Mouse (Mus musculus) common myeloid progenitor, adult 5-6 weeks (primary cell): Measurements from ENCODE around the gene Mark1. TPM values are rescaled to one million over a fixed set of nuclear protein-coding genes. Genes with fewer than 3 reads are reported as not detected.

Experiments used
- ATAC-seq: replicated peaks from 2 replicates; pipeline ENCODE4 v1.8.0; 2016; ENCODE audit warnings: low read depth, mild to moderate bottlenecking, moderate TSS enrichment, inconsistent platforms; ENCODE audit not compliant: poor library complexity, severe bottlenecking
- total RNA-seq: library from RNA; stranded (forward); fragments of 200-1000, 187-1606 nt; gene quantifications from 2 replicates; pipeline ENCODE4 v1.2.3, GENCODE M21; 2017

The Mark1 gene
- not detected in 2 replicates for total RNA-seq

GRCm38 (mm10) chr1:184999071-184999750, at the start of gene Mark1:
TSS of gene Mark1 (minus strand) at chr1:184999570.
- 0 out of 2 replicates have a peak, but pooled peaks have one; percentile 34 for ATAC-seq

- no peak for ATAC-seq
Measured at GRCm38 (mm10) chr1:185047516-185048247, 48.3 kb upstream of the Mark1 start.

DNA sequence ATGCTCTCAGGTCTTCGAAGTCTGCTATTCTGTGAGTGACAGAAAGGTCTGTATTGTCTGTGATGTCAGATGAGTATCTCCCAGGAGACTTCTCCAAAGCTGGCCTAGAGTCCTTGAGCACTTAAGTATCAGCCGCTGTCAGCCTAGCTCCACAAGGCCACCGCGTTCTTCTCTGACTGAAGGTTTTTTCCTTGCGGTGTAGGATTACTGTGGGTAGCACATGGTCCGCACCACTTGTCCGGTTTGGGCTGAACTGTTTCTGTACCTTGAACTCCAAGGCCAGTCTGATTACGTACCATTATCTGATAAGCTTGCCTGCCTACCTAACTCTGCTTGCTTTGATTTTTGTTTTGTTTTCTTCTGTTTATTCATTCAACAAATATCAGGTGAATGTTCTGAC, 47.1 kb upstream of the Mark1 start:
- no peak for ATAC-seq

GRCm38 (mm10) chr1:185038183-185038686, 38.9 kb upstream of the Mark1 start:
- ATAC-seq = no peak

DNA sequence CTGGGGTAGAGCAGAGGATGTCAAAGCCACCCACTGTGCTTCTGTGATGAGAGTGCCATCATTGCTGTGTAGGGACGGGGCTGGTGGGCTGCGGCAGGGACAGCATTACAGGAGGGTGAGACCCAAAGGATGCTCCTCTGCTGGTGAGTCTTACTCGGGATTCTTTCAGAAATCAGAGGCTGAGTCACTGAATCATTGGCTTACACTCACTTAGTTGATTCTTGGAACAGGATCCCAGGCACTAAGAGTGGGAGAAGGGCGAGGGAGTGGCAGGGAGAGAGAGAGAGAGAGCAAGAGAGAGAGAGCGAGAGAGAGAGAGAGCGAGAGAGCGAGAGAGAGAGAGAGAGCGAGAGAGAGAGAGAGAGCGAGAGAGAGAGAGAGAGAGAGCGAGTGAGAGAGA, 31.2 kb upstream of the Mark1 start:
- no peak for ATAC-seq

- no peak for ATAC-seq
Measured at GRCm38 (mm10) chr1:185020429-185021168, 21.2 kb upstream of the Mark1 start.

- no peak for ATAC-seq
Measured at GRCm38 (mm10) chr1:185012566-185012965, 13.2 kb upstream of the Mark1 start.

GRCm38 (mm10) chr1:185007066-185007465, 7.7 kb upstream of the Mark1 start:
- ATAC-seq = no peak

DNA sequence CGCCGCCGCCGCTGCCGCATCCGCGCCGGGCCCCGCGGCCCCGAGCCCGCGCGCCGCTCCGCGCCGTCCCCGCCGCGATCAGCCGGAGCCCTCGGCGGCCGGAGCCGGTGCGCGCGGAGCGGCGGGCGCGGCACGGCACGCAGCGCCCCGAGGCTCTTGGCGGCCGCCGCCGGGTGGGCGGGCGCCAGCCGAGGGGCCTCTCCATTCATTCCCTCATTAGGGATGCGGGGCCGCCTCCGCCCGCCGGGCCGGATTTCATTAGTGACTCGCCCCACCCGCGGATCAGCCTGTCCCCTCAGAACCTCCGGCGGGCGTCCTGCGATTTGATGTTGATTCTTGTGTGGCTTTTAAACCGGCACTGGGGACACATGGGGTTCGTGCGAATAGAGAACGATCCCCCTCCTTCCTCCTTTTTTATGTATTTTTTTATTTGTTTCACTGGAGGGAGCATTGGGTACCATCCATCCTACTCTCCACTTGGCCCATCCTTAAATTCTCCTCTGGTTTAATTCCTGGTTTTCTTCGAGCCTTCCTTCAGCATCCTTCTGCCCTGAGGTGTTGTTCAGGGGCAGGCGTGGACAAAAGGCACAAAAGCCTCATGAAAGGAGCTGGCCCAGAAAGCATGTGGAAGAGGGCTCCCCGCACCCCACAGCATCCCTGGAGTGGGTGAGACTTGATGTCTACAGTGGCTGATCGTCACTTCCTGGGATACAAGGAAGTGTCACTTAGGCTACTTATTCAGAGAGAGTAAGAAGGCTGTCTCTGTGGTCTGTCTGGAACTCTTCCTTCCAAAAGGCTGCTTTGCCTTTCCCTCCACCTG, 620 bp upstream of the Mark1 start:
- no peak for ATAC-seq

DNA sequence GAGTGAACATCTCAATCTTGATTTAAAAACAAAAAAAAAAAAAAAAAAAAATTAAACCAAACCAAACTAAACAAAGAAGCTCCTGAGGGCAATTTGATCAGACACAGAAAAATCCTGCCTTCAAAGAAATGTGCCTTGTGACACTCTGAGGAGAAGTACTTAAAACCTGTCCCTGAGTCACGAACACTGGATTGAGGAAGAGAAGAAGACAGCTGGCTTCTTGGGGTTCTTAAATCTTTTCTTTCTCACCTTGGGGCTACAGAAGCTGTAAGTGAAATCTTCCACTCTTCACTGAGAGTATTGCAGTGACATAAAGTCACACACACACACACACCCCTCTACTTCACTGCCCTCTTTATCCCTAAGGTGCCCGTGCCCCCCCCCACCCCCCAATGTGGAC, 739 bp downstream of the Mark1 start:
- no peak for ATAC-seq

- no peak for ATAC-seq
Measured at GRCm38 (mm10) chr1:184998161-184998560, 1.2 kb downstream of the Mark1 start.

DNA sequence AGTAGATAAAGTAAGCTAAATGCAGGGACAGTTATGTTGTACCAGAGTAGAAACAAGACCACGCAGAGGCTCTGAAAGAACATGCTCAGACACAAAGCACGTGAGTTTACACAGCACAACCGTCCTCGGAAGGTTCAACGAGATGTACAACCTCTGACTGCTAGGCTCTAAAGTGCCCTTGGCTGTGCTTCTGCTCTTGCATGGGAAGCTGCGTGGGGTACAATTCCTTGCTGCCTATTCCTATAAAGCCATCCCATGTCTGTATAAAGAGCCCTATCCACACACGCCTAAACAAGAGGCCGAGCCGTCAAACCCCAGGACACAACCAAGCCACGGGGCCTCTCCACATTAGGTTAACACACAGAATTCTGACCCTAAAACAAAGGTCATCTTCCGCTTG, 1.9 kb downstream of the Mark1 start:
- no peak for ATAC-seq

- ATAC-seq = no peak
Measured at GRCm38 (mm10) chr1:184995335-184995734, 4.0 kb downstream of the Mark1 start.

DNA sequence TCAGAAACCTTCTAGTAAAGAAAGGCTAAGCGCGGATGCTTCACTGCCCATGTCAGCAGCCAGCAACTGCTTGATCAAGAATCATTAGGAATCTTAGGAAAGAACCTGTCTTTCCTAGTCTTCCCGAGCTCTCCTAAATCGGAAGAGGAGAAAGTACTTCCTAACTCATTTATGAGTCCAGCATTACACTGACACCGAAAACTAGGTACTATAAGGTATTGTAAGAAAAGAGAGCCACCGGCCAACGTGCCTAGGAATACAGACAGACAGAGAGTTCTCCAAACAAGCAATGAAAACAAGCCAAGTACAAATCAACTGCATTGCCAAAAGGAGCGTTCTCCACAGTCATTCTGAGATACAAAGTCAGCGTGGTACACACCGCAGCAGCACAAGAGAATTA, 8.2 kb downstream of the Mark1 start:
- no peak for ATAC-seq

- ATAC-seq = no peak
Measured at GRCm38 (mm10) chr1:184986748-184987147, 12.6 kb downstream of the Mark1 start.

- no peak for ATAC-seq
Measured at GRCm38 (mm10) chr1:184984723-184985122, 14.6 kb downstream of the Mark1 start.

GRCm38 (mm10) chr1:184983751-184984150, 15.6 kb downstream of the Mark1 start:
- no peak for ATAC-seq

DNA sequence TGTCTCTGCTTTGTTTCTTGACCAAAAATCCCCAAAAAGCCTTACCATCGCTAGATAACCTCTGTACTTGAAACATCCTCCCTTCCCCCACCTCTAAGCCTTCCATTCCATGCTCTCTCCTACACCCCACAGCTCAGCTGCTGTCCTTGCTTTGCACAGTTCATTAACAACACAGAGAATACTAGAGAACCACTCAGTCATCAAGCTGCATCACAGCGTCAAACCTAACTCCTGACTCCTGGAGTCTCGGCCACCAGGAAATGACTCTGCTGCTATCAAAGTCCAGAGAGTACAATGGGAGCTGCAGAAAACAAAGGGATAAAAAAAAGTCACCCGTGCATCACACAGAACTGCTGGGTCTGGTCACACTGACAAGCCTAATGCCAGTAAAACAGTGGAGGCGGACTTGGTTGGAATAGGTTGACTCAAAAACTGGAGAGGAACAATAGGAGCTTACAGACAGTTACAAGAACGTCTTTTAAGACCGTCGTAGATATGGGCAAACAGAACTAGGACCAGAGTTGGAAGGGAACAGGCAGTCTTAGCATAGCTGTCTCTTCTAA, 27.1 kb downstream of the Mark1 start:
- ATAC-seq = no peak

DNA sequence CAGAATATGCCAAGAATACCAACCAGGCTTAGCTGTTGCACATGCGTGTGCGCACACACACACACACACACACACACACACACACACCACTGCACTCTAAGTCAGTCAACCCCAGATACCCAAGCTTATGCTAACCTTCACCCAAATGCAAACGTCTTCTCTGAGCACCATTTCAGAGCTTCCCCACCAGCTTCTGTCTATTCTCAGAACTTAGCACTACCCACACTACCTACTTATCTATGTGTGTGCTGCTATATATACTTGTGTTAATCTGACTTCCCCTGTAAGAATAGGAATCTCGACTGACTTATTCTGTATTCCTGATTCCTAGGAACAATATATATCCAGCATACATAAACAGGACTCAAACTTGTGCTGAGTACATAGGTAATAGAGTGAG, 30.0 kb downstream of the Mark1 start:
- ATAC-seq = no peak
